Mouse (Mus musculus) testis, postnatal 10 days (tissue): Measurements from ENCODE around the gene Hdhd5.

ENCODE experiments used
- DNase-seq: peaks from one replicate; pipeline ENCODE4 v3.0.0; 2021; ENCODE audit warnings: low spot score

Hdhd5 gene

DNA sequence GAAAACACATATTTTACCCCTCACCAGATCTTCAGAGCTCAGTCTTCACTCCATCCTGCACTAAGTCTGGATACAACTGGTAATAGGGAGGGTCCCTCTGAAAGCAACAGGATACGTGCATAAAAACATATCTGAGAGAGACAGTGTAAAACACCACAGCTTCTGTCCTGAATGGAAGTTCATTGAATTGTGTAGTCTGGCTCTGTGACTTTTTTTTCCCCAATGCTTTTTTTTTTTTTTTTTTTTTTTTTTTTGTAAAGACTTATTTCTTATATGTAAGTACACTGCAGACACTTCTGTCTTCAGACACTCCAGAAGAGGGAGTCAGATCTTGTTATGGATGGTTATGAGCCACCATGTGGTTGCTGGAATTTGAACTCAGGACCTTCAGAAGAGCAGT is 1.5 kb upstream of the Hdhd5 start:
- DNase-seq = no peak

DNA sequence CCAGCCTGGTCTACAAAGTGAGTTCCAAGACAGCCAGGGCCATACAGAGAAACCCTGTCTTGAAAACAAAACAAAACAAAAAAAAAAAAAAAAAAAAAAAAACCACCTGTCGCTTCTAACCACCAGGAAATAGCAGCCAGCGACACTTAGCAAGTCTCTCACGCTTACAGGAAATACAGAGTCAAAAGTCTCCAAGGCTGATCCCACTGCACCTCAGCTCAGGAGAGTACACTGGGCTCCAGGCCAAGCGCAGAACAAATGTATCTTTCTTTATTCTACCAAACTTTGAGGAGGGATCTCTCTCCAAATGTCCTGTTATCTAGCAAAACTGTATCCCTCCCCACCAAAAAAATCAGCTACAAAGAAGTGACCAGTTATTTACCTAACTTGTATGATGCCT is 2.0 kb downstream of the Hdhd5 start:
- DNase-seq = peak; percentile 76

GRCm38 (mm10) chr6:120524796-120525195 is 6.3 kb downstream of the Hdhd5 start:
- DNase-seq = no peak

DNA sequence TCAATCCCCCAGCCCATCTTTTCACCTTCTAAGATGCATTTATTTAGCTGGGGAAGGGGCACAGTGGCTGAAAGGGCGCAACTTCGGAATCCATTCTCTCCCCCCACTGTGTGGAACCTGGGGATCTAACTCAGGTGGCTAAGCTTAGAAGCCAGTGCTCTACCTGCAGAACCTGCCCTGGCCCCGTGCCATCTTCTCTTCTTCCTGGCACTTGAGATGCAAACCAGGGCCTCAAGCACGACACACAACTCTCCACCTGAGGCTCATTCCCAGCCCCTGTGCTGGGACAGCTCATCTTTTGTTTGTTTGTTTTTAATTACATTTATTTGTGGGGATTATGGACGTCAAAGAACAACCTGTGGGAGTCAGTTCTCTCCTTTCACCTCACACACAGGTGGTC is 11.5 kb downstream of the Hdhd5 start:
- no peak for DNase-seq

DNA sequence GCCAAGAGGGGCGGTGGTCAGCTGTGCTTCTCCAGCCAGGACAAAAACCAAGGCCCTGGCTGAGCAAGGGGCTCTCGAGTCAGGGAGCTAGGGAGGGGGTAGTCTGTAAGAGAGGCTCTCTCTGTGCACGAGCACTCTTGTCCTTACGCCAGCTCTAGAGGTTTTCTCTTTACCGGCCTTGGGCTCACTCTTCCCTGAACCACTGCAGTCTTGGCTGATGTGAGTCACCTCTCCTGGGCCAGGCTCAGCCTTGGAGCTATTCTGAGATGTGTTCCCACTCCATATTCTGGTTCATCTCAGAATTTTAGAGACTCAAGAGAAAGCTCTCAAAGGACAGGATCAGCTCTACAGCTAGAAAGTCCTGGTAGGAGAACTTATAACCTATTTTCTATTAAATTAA is 13.8 kb downstream of the Hdhd5 start:
- no peak for DNase-seq

- no peak for DNase-seq
Measured at GRCm38 (mm10) chr6:120516879-120517278, 14.2 kb downstream of the Hdhd5 start.

- no peak for DNase-seq
Measured at GRCm38 (mm10) chr6:120516422-120516821, 14.7 kb downstream of the Hdhd5 start.

GRCm38 (mm10) chr6:120511212-120511611 is 19.9 kb downstream of the Hdhd5 start:
- DNase-seq = no peak

DNA sequence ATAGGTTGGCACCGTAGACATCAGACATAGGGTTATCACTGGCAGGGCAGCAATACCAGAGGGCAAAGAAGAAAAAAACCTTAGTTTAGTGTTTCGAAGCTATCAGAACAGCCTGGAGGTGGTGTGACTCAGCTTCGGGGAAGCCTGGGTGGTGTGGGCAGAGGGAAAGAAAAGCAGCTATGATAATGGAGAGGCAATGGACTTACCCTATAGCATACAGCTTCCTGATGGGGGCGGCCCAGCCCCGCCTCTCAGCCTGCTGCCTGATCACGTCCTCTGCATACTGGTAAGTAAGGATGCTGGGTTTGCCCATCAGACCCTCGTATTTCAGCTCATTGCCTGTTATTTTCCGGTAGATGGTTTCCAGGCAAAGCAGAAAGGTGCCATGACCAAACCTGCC is 20.7 kb downstream of the Hdhd5 start:
- DNase-seq = no peak

DNA sequence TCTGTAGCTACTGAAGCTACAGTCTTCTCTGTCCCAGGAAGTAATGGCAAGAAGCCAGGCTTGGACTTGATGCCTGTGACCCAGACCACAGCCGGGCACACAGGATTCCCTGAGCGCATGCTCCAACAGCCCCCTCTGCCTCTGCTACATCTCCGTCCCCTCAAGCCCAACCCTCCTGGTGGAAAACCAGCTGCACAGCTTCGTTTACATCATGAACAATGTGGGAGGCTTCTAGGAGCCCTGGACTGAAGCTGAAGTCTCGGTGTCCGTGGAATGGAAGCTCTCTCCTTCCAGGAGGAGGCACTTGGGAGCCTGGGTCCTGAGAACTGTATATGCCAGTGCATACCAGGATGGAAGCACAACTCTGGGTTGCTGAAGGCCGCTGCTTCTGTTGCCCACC is 21.1 kb downstream of the Hdhd5 start:
- no peak for DNase-seq

- no peak for DNase-seq
Measured at GRCm38 (mm10) chr6:120508645-120509044, 22.5 kb downstream of the Hdhd5 start.

GRCm38 (mm10) chr6:120505531-120505930 is 25.6 kb downstream of the Hdhd5 start:
- peak; percentile 72 for DNase-seq

- DNase-seq = no peak
Measured at GRCm38 (mm10) chr6:120504051-120504450, 27.1 kb downstream of the Hdhd5 start.

DNA sequence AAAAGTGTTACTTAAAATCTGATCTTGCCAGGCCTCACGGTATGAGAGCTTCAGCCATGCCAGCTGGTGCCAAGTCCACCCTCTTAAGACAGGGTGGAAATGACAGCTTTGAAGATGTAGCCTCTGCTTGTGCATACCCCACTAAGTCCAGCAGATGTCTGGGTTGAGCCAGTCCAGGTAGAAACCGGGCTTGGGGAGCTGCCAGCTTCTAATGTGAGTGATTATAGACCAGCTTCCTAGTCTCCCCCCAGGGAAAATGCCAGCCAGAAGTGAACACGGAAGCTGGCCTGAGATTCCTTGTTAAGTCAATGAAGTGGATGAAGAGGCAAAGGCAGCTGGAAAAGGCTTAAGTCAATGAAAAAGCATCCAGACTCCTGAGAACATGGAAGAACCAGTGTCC is 34.6 kb downstream of the Hdhd5 start:
- no peak for DNase-seq

DNA sequence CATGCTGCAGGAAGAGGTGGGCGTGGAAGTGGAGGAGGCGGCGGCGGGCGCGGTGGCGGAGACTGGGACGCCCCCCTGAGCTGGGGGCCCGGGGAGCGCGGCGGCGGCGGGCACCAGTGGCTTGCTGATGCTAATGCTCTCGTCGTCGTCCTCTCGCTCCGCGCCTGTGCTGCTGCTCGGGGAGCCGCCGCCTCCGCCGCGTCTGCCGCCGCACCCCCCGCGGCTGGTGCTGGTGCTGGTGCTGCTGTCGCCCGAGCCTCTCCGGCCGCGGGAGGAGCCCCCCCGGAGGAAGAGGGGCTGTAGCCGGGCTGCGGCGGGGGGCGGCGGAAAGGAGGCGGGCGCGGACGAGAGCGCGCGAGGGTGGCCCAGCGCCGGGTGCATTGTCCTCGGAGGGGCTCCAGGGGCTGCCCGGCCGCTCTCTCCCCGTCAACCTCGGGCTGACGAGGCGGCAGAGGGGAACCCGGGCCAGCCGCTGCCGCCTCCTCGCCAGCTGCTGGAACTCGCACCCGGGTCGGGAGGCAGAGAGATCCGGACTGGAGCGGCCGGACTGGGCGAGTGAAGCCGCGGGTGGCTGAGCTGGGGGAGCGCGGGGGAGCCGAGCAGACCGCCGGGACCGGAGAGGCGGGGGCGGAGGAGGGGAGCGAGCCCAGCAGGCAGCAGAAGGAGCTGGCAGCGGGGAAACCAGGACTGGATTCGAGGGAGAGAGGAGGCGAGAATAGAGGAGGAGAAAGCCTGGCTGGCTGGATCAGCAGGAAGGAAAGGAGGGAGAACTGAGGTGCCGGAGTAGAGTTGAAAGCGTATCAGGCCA is 37.5 kb downstream of the Hdhd5 start, which contains the start of gene Tmem121b:
Gene Tmem121b, minus strand, starts transcription at position 434 of the 808 bp plus-strand sequence.
- DNase-seq = peak; percentile 86

DNA sequence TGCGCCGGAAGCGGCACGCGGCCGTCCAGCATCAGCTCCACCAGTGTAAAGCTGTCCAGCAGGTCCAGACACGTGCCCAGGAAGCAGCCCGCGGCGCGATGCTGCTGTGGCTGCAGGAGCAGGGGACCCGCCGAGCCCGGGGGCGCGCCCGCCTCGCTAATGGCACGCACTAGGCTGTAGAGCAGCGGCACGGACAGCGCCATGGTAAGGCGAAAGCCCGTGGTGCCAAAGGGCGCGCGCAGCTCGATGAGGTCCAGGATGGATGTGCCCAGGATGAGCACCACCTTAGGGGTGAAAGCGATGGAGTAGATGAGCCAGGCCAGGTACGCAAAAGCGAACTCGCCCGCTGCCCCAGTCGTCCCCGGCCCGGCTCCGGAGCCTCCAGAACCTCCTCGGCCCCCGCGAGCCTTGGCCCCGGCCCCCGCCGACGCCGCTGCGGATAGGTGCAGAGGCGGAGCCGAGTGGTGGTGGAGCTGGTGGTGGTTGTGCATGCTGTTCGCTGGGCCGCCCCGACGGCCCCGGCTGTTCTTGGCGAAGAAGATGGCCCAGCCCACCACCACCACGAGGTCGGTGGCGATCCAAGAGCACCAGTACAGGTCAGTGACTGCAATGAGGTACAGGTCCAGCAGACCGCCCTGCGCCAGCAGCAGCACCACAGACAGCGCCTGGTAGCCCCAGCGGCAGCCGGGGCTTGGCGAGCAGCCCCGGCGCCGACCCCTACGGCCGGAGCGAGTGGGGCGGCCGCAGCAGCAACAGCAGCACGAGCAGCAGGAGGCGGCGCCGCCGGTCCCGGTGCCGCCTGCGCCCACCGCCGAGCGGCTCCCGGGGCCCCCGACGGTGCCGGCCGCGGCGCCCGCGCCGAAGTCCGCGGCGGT is 38.4 kb downstream of the Hdhd5 start:
- DNase-seq = peak; percentile 66

GRCm38 (mm10) chr6:120491862-120492498 is 39.1 kb downstream of the Hdhd5 start:
- no peak for DNase-seq

GRCm38 (mm10) chr6:120491064-120491463 is 40.1 kb downstream of the Hdhd5 start:
- DNase-seq = no peak

DNA sequence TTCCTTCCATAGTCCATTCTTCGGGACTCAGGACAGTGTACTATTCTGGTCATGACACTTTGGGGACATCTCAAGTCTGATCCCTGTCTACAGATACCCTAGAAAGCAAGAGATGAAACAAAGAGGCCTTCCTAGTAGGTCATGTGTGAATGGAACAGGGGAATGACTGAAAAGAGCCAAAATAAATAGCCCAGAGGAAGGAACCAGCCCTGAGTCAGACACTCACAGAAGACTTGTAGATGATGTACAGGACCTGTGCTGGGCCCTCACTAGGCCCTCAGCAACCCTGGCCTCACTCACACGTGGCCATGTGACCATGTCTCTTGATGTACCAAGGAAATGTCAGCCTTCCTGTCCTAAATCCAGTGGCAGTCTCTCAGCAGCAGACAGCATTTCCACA is 41.7 kb downstream of the Hdhd5 start:
- DNase-seq = no peak

GRCm38 (mm10) chr6:120488647-120489046 is 42.5 kb downstream of the Hdhd5 start:
- no peak for DNase-seq

DNA sequence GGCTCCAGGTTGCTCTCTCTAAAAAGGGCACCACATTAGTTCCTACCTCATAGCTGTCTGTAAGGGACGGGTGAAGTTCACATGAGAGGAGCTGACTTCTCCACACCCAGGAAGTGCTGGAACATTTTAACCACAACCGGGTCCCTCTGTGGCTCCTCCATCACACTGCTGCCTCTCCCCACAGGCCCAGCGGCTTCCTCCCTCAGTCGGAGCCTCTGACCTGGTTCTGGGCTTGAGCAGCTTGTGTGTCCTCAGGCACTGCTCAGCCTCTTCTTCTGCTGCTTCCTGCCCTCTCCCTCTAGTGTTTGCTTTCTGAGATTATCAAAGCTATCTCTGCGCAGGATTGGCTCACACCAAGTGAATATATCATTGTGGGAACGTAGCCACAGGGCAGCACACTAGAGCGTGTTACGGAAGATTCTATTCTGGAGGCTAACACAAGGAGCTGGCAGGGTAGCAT is 45.0 kb downstream of the Hdhd5 start:
- DNase-seq = no peak

- no peak for DNase-seq
Measured at GRCm38 (mm10) chr6:120485038-120485437, 46.1 kb downstream of the Hdhd5 start.
